Mouse (Mus musculus) mouse embryonic stem cell (cell line): Measurements from ENCODE around the gene Sirt7.

Experiments
- in situ Hi-C, 2 experiments: fragments of 300-500 bp; cut with MboI; formaldehyde crosslinking; loops; 1 replicate in 1 of 2; 3 replicates in 1 of 2; pipeline ENCODE4 v1.14.3; 2019 to 2020; ENCODE audit warnings: low sequenced_read_pairs in 2 of 2, low pct_unique_long_range_greater_than_20kb in 1 of 2, mixed read lengths in 1 of 2; ENCODE audit not compliant: unreplicated experiment in 1 of 2

The Sirt7 gene

DNA sequence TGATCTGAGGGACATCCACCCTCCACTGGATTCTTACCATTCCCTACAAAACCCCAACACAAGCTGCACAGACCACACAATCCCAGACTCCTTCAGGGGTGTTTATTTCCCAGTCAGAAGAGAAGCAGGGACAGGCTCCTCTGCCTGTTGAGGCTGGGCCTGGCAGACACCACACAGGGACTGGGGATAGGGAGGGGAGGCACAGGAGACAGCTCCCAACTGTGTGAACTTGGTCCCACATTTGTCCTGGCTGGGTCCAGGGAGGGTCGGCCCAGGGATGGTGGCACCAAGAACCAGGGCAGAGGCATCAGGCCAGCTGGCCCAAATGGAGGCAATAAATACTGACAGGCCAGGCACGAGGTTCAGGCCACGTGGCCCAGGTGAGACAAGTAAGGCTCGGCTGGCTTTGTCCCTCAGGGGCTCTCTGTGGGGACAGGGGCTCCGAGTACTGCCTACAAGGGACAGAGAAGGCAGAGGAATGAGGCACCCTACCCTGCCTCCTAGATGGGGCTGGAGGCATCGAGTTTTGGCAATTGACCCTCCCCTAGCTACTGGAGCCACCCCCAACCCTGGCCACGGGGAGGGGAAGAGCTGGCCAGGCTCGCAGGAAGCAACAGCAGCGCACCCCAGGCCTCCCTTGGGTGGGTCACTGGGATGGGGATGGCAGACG, 46.9 kb downstream of the Sirt7 start:
- in situ Hi-C loops, result no loop called here

DNA sequence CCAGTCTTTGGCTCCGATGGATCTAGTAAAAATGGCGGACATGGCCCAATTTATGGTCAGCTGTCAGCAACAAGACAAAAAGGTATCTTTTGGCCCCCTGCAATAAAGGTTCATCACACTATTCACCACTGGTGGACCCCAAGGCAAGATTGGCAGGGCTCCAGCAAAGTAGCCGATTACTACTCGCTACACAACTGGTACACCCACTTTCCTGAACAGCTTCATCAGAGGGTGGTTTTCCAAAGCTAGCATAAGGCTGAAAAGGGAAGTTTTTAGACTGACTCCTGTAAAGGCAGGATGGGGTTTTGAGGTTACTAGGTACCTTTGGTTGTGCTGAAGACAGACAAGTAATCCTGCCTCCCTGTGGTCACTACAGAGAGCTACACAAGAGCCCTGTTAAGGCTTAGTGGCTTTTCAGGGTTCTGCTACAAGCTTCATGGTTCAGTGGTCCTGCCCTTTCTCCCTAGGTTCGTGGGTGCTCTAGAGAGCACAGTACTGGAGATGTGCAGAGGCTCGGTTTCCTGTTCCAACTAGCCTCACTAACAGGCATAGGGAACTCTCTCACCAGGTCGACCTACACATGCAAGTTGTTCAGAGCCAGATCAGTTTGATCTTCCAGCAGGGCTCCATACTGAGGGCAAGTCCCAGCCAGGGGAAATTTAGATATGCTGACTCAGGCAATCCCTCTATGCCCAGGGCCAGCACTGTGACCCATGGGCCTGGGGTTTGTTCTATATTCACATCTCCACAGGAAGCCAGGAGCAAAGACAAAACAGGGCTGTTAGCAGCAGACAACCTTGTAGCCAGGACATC, 47.6 kb downstream of the Sirt7 start:
- in situ Hi-C loops, result no loop called here

DNA sequence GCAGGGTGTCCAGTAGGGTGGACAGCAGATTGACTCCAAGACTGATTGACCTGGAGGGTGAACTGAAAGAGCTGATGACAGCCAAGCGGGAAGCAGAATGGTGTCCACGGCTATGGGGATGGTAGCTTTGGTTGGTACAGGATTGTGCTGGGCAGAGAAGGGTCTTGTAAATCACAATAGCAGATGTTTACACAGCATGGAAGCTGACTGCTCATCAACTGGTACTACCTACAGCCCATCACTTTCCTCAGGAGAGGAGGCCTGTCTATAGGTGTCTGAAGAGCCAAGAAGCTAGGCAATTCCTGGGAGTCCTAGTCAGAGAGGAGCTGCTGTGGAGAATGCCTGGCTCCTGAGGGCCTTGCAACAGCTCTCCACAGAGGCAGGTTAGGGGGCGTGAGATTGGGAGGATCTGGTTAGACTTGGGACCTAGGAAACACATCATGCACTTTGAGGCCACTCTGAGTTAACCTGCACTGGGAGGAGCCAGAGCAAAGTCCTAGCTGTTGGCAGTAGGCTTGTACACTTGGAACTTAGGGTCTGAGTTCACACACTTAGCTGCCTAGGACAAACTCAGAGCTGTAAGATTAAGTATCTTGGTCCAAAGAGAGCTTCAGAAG, 48.6 kb downstream of the Sirt7 start:
- in situ Hi-C loops, result no loop called here

DNA sequence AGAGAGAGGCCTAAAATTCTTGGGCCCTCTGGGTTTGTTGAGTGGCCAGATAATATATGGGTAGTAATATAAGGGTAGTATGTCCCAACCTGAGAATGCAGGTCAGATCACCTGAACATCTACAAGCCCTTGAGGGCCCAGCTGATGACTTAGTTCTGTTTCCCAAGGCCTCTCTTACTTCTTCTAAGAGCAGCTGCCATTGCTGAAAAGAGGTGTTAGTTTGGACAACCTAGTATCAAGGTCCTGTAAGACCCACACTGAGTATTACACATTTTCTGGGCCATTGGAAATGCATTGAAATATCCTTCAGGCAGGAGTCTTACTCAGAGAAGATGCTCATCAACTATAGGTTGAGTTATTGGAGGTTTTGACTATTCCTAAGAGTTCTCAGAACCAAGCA, 49.1 kb downstream of the Sirt7 start:
- in situ Hi-C loops, result no loop called here

DNA sequence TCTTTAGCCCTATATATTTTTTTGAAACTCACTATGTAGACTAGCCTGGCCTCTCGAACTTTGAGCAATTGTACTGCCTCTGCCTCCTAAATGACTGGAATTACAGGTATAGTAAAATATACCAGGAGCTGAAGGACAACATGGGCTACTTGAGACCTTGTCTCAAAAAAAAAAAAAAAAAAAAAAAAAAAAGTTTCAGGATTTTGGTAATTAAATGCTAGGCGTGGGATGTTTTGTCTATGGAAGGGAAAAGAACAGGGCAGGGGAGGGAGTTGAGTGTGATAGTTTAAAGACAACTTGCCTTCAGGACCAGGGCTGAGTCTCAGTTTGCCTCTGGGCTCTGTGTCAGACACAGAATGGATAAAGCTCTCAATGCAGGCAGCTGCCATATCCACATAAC, 50.0 kb downstream of the Sirt7 start:
- in situ Hi-C loops, result no loop called here

DNA sequence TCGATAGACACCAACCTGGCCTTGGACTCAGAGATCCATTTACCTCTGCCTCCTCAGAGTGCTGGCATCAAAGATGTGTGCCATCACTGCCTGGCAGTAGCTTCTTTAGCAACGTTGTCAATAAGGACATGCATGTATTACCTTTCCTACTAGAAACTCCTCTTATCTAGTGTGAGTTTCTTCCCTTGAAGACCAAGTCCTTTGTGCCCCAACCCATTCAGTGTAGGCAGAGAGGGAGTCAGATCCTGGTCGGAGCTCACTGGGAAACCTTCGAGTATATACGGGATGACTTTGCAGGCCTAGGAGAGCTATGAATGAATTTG, 50.8 kb downstream of the Sirt7 start:
- in situ Hi-C loops, result no loop called here

DNA sequence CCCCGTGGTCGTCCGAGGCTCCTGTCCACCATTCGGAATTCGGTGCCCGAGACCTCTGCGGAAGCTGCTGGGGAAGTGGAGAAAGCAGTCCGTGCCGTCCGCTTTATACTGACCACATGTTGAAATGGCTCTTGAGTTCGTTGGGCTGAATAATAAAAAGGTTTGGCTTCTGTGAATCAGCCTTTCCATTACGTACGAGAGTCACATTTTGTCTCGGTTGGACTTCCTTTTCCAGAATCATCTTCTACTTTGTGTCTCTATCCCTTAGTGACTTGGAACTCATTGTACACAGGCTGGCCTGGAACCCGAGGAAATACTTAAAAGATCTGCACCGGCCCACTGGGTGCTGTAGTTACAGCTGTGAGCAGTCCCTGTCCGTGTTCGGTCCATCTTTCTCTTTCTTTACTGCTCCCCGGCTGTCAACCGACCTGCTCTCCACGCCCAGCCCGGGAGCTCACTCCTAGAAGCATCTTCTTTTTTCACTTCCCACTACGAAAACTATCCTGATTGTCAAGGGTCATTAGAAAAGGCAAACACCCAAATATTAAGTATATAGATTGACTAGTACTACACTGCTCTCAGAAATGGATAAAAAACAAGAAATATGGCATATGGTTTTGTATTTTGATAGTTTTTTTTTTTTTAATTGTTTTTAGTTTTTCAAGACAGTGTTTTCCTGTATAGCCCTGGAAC, 51.3 kb downstream of the Sirt7 start:
- in situ Hi-C loops, result no loop called here

DNA sequence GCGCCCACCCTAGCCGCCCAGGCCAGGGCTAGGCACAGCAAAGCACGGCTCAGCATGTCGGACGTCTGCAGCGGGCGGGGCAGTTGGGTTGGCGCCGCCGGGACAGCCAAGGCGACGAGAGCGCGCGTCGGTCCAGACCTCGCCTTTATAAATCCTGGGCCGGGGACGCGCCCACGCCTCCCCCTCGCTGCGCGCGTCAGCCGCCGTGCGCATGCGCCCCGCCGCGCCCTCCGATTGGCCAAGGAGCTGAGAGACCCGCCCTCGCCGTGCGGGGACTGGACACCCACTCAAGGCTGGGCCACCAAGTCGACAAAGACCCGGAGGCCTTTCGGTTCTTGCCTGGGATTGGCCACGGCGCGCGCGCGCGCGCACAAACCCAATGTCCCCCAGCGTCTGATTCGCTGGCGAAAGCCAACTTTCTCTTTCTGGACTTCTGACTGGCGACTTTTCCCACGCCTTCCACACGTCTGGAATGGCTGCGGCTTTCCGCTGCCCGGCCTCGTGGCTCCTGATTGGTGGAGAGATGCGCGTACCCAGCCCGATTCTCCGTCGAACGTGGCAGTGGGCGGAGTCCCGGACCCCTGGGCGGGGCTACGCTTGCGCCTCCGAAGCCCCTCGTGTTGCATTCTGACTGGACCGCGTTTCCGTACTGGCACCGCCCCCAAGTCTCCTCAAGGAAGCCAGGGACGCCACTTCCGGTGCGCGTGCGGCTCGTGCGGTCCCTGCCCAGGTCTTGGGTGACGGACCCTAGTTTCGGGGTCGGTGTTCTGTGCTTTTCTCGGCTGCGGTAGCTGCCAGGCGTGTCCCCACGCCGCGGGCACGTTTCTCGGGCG, 52.1 kb downstream of the Sirt7 start, which contains the start of gene P4hb:
P4hb (minus strand) TSS at position 502 of the 833 bp plus-strand sequence.
- in situ Hi-C loops, result no loop called here

DNA sequence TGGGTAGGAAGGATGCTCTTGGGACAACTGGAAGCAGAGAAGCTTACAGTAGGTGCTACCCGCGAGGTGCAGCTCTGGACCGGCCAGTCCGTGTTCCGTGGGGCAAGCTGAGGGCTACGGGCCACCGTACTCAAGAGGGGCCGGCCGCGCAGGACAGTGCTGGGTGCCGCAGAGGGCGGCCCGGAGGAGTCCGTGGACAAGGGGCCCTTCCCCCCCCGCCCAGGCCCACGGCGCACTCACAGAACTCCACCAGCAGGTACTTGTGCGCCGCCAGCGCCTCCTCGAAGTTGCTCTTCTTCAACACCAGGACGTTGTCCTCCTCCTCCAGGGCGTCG, 52.7 kb downstream of the Sirt7 start:
- in situ Hi-C loops, result no loop called here

DNA sequence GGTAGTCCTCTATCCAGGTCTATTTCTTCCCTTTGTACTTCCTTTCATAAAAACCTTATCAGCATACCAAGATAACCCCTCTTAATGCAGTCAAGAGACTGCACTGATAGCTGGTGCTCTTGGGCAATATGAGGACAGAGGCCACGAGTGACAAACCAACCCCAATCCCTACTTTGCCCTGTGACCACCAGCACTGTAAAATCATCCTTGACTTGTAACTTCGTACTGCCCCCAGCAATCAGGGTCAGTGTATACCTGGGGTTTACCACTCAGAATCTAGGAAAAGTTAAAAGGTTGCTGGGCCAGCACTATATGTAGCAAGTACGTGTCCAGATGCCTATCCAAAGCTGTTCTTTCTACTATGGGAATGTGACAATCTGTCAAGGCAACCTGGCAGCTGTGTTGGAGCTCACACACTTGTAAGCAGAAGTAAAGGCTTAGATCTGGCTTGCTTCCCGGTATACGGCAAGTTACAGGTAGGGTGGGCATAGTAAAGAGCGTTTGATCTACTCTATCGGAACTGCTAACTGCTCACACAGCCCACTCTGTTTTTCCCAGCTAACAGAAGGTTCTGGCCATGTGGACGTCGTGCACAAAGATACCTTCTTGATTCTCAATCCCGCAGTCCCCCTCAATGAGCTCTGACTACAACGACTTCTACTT, 53.2 kb downstream of the Sirt7 start:
- in situ Hi-C loops, result no loop called here

DNA sequence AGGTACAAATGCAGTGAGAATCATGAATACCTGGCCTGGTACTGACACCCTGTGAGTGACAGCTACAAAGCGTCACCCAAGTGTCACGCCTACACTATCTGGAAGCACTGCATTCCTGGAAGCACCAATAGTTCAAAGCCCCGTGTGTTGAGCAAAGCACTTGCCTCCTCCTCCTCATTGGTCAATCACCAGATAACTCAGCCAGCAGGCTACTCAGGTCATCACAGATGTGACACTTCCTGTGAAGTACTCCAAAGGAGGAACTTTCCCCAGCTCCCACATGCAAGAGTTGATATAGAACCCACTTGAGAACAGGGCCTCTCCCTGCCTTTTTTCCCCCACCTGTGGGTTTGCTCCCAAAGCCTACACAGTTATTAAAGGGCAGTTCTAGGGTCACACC, 53.9 kb downstream of the Sirt7 start:
- in situ Hi-C loops, result no loop called here
